Mouse (Mus musculus) liver, embryonic 14.5 days (tissue): Measurements from ENCODE around the gene Ttc34. TPM values are rescaled to one million over a fixed set of nuclear protein-coding genes. Genes with fewer than 3 reads are reported as not detected.
A peak's percentile ranks its signal among the peaks of the same experiment; 100 is the strongest.

Source experiments
- ATAC-seq: fragments of 200-750 bp; cut with Nextera tagmentation; 2 replicates; pipeline ENCODE4 v1.8.0; 2017; ENCODE audit warnings: moderate number of reproducible peaks, mild to moderate bottlenecking, moderate library complexity; ENCODE audit not compliant: insufficient read depth
- DNase-seq, 3 experiments: peaks; one replicate each; pipeline ENCODE4 v3.0.0-alpha.2; 2012 to 2013; ENCODE audit warnings: low read depth in 3 of 3, low spot score in 3 of 3
- H3K27ac ChIP-seq: fragments of 300-500 bp; sonication (generic); 2 replicates; pipeline ENCODE4 v1.5.1; 2014; ENCODE audit warnings: moderate library complexity, mild to moderate bottlenecking, control low read depth, inconsistent platforms
- H3K27me3 ChIP-seq: fragments of 300-500 bp; sonication (generic); 2 replicates; pipeline ENCODE4 v1.6.1; 2014; ENCODE audit warnings: mild to moderate bottlenecking, low read length, moderate library complexity; ENCODE audit not compliant: control insufficient read depth, insufficient read depth
- H3K36me3 ChIP-seq: fragments of 300-500 bp; sonication (generic); replicated peaks from 2 replicates; pipeline ENCODE4 v1.6.1; 2014; ENCODE audit warnings: low read depth; ENCODE audit not compliant: control insufficient read depth, insufficient read depth
- H3K4me1 ChIP-seq, 2 experiments: fragments of 200-500 bp in 1 of 2; fragments of 300-500 bp in 1 of 2; sonication (generic) in 1 of 2; replicated peaks; 2 replicates each; pipeline ENCODE4 v1.6.1; 2012 to 2014; ENCODE audit warnings: antibody characterized with exemption in 1 of 2, inconsistent platforms in 1 of 2, low read length in 1 of 2; ENCODE audit not compliant: control insufficient read depth in 2 of 2, insufficient read depth in 2 of 2
- H3K4me2 ChIP-seq: fragments of 300-500 bp; sonication (generic); 2 replicates; pipeline ENCODE4 v1.6.1; 2014; ENCODE audit warnings: low read depth, mild to moderate bottlenecking, control low read depth, moderate library complexity
- H3K4me3 ChIP-seq, 2 experiments: fragments of 200-500 bp in 1 of 2; fragments of 300-500 bp in 1 of 2; sonication (generic) in 1 of 2; 2 replicates each; pipeline ENCODE4 v1.5.1; 2012 to 2014; ENCODE audit warnings: low read depth in 2 of 2, low read length in 2 of 2, mild to moderate bottlenecking in 2 of 2, control low read depth in 1 of 2, inconsistent platforms in 1 of 2, moderate library complexity in 1 of 2; ENCODE audit not compliant: insufficient read depth in 1 of 2
- H3K9ac ChIP-seq: fragments of 300-500 bp; sonication (generic); replicated peaks from 2 replicates; pipeline ENCODE4 v1.6.1; 2014; ENCODE audit warnings: mild to moderate bottlenecking, control low read depth, moderate library complexity
- H3K9me3 ChIP-seq: fragments of 300-500 bp; sonication (generic); 2 replicates; pipeline ENCODE4 v1.6.1; 2016; ENCODE audit warnings: low read length, mixed read lengths; ENCODE audit not compliant: control insufficient read depth
- CTCF ChIP-seq: IDR thresholded peaks from 2 replicates; pipeline ENCODE4 v1.5.1; 2016; ENCODE audit warnings: antibody characterized with exemption, low read depth, control low read depth
- EP300 ChIP-seq: IDR thresholded peaks from 2 replicates; pipeline ENCODE4 v1.6.1; 2016; ENCODE audit warnings: antibody characterized with exemption, low read depth
- WGBS: fragments of 180-500 bp; shearing (Covaris S2); extraction: QIAGEN DNeasy Blood & Tissue Kit; methylation state at CpG from one replicate; pipeline ENCODE4 v1.1.7; 2014; ENCODE audit not compliant: insufficient replicate concordance; 5-methylcytosine and 5-hydroxymethylcytosine counted together
- polyA plus RNA-seq, 2 experiments: library from polyadenylated mRNA; depleted of rRNA in 1 of 2; stranded (reverse) in 1 of 2; unstranded in 1 of 2; fragments of >200 nt; fragmentation: Nextera tagmentation in 1 of 2; extraction: Ambion mirVana in 1 of 2; gene quantifications; 2 replicates each; pipeline versions ENCODE4 v1.2.1 to v1.2.3; 2012 to 2014

The Ttc34 gene
- polyA plus RNA-seq, 2 experiments: not detected

DNA sequence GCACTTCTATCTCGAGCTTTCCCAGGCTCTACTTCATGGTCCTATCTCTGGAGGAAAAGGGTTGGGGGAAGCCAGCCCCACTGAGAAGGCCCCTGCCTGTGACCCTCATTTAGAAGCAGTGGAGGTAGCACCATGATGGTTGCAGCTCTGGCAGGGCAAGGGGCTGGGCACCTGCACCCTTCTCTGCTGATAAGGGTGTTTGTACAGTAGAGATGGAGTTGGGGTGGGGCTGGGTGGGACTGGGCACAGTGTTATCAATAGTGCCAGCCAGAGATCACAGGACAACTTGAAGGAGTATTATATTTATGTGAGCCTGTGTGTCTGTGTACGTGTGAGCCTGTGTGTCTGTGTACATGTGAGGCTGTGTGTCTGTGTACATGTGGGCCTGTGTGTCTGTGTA is 74.4 kb downstream of the Ttc34 start:
- peak overlapping the region; percentile 39 to 42 for H3K4me3 ChIP-seq
- H3K9ac ChIP-seq: peak overlapping the region; percentile 81
- H3K9me3 ChIP-seq: no peaks in the 10 kb centered on the region
- peak; percentile 79 to 83 (median 80) for DNase-seq
- peak overlapping the region; percentile 81 for H3K4me2 ChIP-seq
- H3K27me3 ChIP-seq: no peaks in the 10 kb centered on the region
- WGBS: 14% methylated on average over 2 of the region's 2 CpGs
- TF ChIP-seq EP300 (peak; percentile 90), CTCF (no peak)
- H3K27ac ChIP-seq: peak overlapping the region; percentile 97
- H3K36me3 ChIP-seq: peaks cover 17% of the 10 kb centered on the region
- peak; percentile 90 for ATAC-seq
- H3K4me1 ChIP-seq: peaks cover 78 to 82% of the 10 kb centered on the region in 2 experiments

DNA sequence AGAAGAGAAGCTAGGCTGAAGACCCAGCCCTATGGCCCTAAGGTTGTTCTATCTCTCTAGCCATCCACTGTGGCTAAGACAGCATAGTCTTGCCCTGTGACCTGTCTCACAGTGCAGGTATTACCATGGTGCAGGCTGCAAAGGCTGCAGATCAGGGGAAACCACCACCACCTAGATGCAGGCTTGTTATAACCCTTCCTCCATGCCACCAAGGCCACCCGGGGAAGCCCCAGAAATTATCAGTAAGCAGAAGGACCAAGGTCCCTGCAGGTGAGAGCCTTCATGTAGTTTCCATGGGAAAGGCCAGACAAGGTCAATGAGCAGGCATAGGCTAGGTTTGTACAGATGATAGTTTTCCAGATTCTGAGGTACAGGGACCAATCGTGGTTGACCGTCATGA is 76.6 kb downstream of the Ttc34 start:
- Histone ChIP-seq H3K4me2 (no peak overlapping the region), H3K36me3 (peaks cover 39% of the 10 kb centered on the region)
- 75% methylated on average over 3 of the region's 3 CpGs for WGBS

DNA sequence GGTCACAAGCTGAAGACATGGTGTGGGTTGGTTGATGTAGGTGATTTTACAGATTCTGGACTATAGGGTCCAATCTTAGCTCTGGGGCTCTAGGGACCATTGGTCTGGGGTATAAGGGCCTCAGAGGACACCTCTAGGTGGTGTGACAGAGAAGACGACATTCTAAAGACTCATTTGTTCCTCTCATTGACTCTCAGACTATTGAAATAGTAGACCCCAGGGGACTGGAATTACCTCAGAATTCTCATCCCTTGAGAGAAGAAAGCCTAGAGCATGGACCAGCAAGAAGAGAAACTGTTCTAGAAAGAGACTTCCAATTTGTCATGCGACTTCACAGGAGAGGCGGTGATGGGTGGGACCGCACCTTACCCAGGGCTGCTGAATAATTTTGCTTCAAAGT is 77.0 kb downstream of the Ttc34 start:
- Histone ChIP-seq H3K9me3 (no peaks in the 10 kb centered on the region), H3K4me3 (no peak overlapping the region), H3K27me3 (no peaks in the 10 kb centered on the region), H3K4me2 (no peak overlapping the region), H3K9ac (no peak overlapping the region), H3K27ac (peak overlapping the region; percentile 97), H3K4me1 (peaks cover 68 to 80% of the 10 kb centered on the region in 2 experiments), H3K36me3 (peaks cover 43% of the 10 kb centered on the region)
- ATAC-seq (no peak), DNase-seq (no peak)
- no peak for TF ChIP-seq EP300
- no peak for TF ChIP-seq CTCF
- 90% methylated on average over 4 of the region's 4 CpGs for WGBS

More for the DNA sequence above, 76.6 kb downstream of the Ttc34 start:
- Histone ChIP-seq H3K9me3 (no peaks in the 10 kb centered on the region), H3K4me1 (peaks cover 69 to 82% of the 10 kb centered on the region in 2 experiments), H3K27ac (peak overlapping the region; percentile 97), H3K27me3 (no peaks in the 10 kb centered on the region), H3K9ac (peak overlapping the region; percentile 25; the same call in 1 of the 2 replicates), H3K4me3 (no peak overlapping the region)
- no peak for DNase-seq
- no peak for TF ChIP-seq CTCF
- no peak for TF ChIP-seq EP300
- no peak for ATAC-seq

DNA sequence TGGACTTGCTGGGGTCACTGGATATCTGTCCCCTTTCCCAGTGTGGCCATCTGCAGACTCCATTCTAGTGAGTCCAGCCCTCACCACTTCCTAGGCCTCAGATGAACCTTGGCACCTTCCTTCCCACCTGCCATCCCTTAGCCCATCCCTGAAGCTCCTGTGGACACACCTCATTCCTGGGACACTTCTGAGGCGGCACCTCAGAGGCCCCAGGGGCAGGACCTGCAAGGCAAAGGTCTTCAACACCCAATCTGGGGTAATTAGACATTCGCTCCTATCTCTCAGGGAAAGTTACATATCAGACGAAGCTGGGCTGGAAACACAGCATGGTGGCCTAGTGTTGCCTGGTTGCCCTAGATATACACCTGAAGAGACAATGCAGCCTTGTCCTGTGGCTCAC is 77.4 kb downstream of the Ttc34 start:
- Histone ChIP-seq H3K9ac (no peak overlapping the region), H3K9me3 (no peaks in the 10 kb centered on the region), H3K4me1 (peaks cover 65 to 78% of the 10 kb centered on the region in 2 experiments), H3K4me2 (no peak overlapping the region), H3K27me3 (no peaks in the 10 kb centered on the region), H3K36me3 (peaks cover 46% of the 10 kb centered on the region), H3K27ac (peak overlapping the region; percentile 97), H3K4me3 (no peak overlapping the region)
- DNase-seq (no peak), ATAC-seq (no peak)
- 19% methylated on average over 3 of the region's 3 CpGs for WGBS
- TF ChIP-seq CTCF: no peak
- TF ChIP-seq EP300: no peak

DNA sequence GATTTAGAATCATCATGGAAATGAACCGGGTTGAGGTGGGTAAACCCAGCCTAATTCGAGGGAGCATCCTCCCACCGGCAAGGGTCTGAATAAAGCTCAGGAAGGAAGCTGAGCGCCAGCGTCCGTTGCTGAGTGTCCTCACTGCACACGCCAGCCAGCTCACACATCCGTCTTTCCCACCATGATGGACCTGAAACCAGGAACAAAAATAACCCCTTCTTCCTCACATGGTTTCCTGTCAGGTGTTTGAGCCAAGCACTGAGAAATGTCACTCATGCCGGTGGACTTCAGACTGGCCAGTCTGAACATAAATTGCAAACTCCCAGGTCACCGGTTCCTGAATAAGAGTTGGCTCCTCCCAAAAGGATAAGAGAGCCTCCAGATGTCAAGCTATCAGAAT is 78.0 kb downstream of the Ttc34 start:
- H3K4me2 ChIP-seq: peak overlapping the region; percentile 6; the same call in 1 of the 2 replicates

More for the DNA sequence above, 78.0 kb downstream of the Ttc34 start:
- Histone ChIP-seq H3K4me3 (no peak overlapping the region), H3K4me1 (peaks cover 60 to 72% of the 10 kb centered on the region in 2 experiments), H3K9ac (no peak overlapping the region; the same call in 1 of the 2 replicates), H3K36me3 (peaks cover 49% of the 10 kb centered on the region), H3K9me3 (no peaks in the 10 kb centered on the region), H3K27me3 (no peaks in the 10 kb centered on the region), H3K27ac (peak overlapping the region; percentile 97)
- DNase-seq (no peak), ATAC-seq (no peak)
- 34% methylated on average over 10 of the region's 10 CpGs for WGBS
- no peak for TF ChIP-seq EP300
- TF ChIP-seq CTCF: no peak
